Mouse (Mus musculus): Measurements from ENCODE around the gene Serac1.

Serac1 gene

DNA sequence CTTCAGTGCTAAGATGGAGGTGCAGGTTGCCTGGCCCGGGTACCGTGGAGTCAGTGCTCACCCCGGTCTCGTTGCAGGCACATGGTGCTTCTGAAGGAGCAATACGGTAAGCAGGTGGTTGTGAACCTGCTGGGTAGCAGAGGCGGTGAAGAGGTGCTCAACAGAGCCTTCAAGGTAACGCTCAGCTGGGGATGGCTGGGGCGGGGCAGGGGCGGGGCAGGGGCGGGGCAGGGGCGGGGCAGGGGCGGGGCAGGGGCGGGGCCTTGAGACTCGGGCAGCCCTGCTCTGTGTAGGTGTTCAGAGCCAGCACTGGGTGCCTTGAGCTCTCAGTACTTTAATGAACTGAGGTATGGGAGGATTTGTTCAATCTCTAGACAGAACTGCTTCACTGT, 74.3 kb downstream of the Serac1 start:
- DNase-seq (ENCODE audit: low spot score): no peak

DNA sequence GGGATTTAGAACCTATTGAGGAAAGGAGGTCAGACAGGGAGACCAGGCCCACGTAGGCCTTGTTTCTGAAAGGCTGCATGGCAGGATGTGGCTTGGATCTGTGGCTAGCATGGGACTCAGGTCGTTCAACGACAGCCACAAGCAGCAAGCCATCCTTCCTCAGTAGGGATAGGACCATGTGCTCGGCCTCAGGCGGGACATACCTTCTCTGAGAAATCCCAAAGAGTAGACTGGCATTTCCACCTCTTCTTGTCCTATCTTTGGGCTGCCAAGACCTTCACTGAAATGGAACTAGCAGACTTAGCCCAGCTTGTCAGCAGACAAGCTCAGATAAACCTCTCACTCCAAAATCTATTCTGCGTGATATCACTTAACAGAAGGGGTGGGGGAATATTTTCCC, 75.9 kb downstream of the Serac1 start:
- DNase-seq (ENCODE audit: low spot score): no peak

DNA sequence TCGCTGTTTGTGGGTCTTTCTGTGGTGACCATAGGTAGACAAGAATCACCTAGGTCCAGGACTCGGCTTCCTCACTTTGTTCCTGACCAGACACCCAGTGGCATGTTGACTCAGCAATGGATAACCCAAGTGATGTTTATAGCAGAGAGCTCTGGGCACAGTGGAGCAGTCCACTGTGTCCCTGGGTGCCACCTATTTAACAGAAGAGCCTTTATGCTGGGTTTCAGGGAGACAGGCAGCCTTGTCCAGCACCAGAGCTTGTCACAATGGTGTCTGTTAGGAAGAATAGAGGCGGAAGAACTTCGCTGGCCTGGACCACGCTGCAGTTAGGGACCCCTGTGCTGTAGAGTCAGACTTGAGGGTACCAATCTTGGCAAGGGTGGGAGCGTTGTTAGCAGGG, 77.0 kb downstream of the Serac1 start:
- DNase-seq (ENCODE audit: low spot score): no peak

DNA sequence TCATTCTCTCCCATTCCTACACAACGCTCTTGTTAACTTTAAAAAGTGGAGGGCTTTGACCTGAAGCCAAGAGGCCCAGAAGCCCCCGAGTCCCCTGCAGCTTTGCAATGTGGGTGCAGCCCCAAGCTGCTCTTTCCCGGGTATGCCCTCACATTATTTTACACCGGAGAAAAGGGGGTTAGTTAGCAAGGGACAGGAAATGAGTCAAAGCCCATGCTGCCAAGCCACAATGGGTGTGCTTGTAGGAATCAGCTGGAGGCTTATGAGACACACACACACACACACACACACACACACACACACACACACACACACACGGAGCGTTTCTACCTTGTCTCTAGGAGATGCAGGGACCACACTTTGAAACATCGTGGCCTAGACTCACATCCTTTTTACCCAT, 77.7 kb downstream of the Serac1 start:
- no peak for DNase-seq (ENCODE audit: low spot score)

DNA sequence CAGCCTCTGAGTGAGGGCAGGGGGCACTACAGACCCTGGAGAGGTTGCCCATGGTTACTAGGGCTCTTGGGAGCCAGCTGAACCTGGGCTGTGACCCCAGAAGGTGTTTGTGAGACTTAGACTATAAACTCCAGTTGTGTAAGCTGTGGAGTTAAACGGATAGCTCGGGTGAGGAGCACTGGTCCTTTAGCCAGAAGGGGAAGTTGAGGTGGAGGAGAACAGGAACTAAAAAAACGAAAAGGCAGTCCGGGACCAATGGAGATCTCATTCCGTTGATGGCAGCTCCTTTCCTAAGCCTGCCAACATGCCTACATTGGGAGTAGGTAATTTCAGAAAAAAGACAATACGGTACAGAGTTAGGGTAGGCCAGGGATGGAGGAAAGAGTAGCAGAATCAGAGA, 78.2 kb downstream of the Serac1 start:
- DNase-seq (ENCODE audit: low spot score): no peak

DNA sequence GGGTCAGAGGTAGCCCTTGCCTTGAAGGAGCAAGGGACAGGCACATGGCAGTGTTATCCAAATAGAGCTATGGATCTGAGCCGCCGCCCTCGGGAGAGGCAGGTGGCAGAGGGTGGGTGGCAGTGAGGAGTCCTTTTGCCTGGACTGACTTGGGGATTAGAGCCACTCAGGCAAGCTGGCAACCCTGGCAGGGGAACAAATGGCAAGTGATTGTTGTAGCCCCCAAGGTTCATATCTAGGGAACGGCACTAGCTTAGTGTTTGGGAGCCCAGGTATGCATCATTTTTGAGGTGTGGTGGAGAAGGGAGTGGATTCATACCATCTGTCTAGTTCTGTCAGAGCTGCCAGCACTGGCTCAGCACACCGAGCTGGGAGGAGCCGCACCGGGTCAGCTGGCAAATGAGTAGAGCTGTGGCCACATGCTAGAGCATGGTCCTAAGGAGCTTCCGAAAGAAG, 78.6 kb downstream of the Serac1 start:
- DNase-seq (ENCODE audit: low spot score): no peak

DNA sequence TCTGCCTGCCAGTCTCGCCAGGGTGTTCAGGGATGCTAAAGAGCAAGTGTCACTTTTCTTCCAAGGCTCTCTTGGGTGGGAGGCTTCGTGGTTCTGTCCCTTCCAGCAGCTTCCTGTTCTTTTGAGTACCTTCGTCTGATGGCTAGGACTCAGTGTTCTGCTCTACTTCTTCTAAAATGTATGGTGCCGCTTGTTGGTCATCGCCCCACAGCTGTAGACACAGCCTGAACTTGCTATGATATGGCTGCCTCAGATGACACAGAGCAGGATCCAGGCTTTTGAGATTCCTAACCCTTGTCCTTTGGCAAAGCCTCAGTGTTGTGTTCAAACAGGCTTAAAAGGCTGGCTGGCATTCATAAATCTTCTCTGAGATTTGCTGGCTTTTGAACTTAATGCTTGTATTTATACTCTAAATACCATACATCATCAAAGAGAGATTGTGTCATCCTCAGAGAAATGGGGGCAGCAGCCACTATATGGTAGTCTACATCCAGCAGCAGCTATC, 80.5 kb downstream of the Serac1 start:
- no peak for DNase-seq (ENCODE audit: low spot score)

DNA sequence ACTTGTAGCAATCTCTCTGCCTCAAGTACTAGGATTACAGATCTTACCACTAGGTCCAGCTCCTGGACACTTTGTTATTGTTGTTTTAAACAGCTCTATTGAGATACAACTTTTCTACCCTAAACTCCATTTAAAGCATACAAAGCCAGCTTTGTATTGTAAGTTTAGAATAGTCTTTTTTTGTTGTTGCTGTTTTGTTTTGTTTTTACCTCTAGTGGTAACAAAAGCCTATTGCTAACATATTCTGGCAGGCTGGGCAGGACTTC, 81.4 kb downstream of the Serac1 start:
- no peak for DNase-seq (ENCODE audit: low spot score)

DNA sequence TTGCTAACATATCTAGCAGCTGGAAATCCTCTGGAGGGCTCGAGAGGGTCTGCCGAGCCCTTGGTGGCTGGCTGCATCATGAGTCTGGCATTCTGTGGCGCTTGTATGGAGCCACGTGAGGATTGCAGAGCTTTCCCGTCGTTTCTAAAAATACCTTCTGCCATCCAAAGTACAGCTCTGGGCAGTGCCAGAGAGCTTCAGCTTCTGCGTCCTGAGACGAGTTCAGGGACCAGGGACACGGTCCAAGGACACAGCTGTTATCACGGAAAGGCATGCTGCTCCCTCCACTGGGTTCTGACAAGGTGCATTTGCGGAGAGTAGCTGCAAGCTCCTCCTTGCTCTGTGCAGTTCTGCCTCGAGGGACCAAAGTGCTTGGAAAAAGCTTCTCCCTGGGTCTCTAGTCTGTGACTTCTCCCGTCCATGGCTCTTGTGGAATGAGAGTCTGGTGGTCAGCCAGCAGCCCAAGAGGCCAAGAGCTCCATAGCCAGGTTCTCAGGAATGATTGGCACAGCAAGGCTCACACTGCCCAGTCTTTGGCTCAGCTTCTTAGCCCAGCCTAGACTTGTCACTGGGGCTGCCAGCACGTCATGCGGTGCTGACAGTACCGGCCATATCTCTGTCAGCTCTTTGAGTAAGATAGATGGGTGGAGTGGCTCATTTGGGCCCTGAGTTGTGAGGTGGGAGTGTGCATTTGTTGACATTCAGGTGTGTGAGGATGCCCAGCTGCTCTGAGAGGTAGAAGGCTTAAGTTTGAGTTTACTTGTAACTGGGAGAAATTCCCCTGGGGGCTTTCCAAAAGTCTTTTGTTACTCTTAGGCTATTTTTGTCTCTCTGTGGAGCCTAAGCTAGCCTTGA, 81.9 kb downstream of the Serac1 start:
- no peak for DNase-seq (ENCODE audit: low spot score)

DNA sequence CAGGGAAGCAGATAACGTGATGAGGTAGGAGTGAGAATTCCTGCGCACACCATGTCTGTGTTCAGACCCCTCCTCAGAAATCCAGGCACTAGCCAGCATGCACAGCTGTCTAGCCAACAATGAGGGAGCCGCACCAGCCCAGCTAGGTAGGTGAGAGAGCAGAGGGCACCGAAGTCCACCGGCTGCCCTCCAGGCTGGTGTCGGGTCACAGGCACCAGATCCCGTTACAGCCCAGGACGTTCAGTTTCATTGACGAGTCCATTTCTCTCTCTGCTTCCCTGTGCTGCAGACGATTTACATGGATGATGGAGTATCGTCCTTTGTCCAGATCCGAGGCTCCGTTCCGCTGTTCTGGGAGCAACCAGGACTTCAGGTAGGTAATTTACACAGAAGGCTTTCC, 83.0 kb downstream of the Serac1 start:
- no peak for DNase-seq (ENCODE audit: low spot score)

DNA sequence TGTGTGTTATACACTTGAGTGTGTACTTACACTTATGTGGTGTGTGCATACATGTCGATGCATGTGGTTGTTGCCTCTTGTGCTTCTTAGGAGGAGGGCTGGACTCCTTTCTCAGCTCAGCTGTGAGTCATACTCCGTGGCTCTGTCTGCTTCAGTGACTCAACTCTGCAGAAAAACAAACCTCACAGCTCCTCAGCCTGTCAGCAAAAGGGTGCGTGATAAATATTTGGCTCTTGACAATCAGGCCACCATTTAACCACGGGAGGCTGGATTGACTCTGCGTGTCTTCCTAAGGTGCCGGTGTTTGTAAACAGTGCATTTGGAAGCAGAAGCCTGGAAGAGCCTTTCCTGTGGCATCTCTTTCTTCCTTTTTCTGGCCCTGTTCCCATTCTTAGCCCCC, 84.9 kb downstream of the Serac1 start:
- no peak for DNase-seq (ENCODE audit: low spot score)

DNA sequence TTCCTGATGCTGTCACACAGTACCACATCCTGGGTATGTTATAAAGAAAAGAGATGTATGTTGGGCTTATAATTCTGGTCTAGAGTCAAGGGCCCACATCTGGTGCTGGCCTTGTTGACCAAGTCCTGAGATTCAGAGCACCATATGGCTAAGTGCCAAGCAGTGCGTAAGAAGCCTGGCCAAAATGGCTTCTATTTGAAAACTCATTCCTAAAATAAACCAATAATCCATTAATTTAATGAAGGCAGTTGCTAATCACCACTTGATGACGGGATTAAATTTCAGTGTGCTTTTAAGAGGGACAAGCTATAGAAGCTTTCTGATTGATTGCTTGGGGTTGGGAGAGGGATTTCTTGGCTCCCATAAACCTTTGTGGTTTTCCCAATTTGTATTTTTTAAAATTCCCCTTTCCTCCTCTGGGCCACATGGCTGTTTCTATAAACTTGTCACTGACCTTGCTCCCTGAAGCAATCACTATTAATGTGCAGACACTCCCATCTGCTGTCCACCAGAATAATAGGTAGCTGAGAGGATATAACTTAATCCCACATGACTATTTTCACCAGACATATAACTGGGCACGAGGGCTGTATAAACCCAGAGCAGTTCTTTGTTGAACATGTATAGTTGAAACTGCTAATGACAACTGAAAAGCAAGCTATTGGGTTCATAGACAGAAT, 85.8 kb downstream of the Serac1 start:
- no peak for DNase-seq (ENCODE audit: low spot score)

DNA sequence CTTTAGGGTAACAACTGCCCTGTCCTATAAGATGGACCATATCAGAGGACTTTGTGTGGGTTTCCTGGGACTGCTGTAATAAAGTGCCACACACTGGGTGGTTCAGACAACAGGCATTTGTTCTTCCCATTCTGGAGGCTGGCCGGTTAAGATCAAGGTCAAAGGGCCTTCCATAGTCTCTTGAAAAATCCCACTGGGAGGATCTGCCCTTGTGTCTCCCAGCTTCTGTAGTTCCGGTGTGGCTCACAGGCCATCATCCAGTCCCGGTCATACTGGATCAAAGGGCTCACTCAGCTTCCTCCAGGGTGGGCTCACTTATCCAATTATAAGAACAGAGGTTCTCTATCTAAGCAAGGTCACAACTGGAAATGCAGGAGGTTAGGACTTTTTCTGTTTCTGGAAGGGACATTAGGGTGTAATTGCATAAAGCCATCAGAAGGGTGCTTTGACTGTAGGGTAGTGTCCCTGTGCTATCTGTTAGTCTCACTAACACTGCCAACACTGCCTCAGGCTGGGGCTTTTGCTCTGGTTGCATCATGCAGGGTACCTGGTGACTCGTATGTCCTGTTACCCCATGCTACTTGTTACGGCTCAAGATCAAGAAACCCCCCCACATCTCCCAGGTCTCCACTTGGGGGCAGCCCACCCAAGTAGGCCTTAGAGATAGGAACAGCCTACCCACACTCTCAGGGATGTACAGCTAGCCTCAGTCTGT, 86.5 kb downstream of the Serac1 start:
- no peak for DNase-seq (ENCODE audit: low spot score)
